Mouse (Mus musculus) embryonic facial prominence, embryonic 14.5 days (tissue): ENCODE data around the gene Hic1. TPM values are rescaled to one million over a fixed set of nuclear protein-coding genes. Genes with fewer than 3 reads are reported as not detected.

ENCODE experiments used
- ATAC-seq: fragments of 200-750 bp; cut with Nextera tagmentation; 2 replicates; pipeline ENCODE4 v1.8.0; 2017; ENCODE audit warnings: low read depth, moderate number of reproducible peaks, moderate TSS enrichment
- DNase-seq: peaks from one replicate; pipeline ENCODE4 v3.0.0-alpha.2; 2015; ENCODE audit warnings: low spot score
- H3K27ac ChIP-seq: fragments of 300-500 bp; sonication (generic); replicated peaks from 2 replicates; pipeline ENCODE4 v1.5.1; 2014; ENCODE audit warnings: low read depth, mild to moderate bottlenecking, low read length, moderate library complexity
- H3K27me3 ChIP-seq: fragments of 300-500 bp; sonication (generic); replicated peaks from 2 replicates; pipeline ENCODE4 v1.6.1; 2014; ENCODE audit warnings: low read length; ENCODE audit not compliant: control insufficient read depth, insufficient read depth
- H3K36me3 ChIP-seq: fragments of 300-500 bp; sonication (generic); 2 replicates; pipeline ENCODE4 v1.6.1; 2014; ENCODE audit warnings: low read length, mixed read lengths; ENCODE audit not compliant: control insufficient read depth, insufficient read depth
- H3K4me1 ChIP-seq: fragments of 300-500 bp; sonication (generic); 2 replicates; pipeline ENCODE4 v1.6.1; 2014; ENCODE audit warnings: antibody characterized with exemption, low read length; ENCODE audit not compliant: control insufficient read depth, insufficient read depth
- H3K4me2 ChIP-seq: fragments of 300-500 bp; sonication (generic); 2 replicates; pipeline ENCODE4 v1.6.1; 2014; ENCODE audit warnings: low read depth, mild to moderate bottlenecking, low read length, moderate library complexity, mixed read lengths
- H3K4me3 ChIP-seq: fragments of 300-500 bp; sonication (generic); 2 replicates; pipeline ENCODE4 v1.5.1; 2014; ENCODE audit warnings: low read depth, mild to moderate bottlenecking, low read length
- H3K9ac ChIP-seq: fragments of 300-500 bp; sonication (generic); 2 replicates; pipeline ENCODE4 v1.6.1; 2014; ENCODE audit warnings: low read depth, mild to moderate bottlenecking, low read length, moderate library complexity, mixed read lengths
- H3K9me3 ChIP-seq: fragments of 300-500 bp; sonication (generic); 2 replicates; pipeline ENCODE4 v1.6.1; 2016; ENCODE audit warnings: low read length; ENCODE audit not compliant: control insufficient read depth
- WGBS: fragments of 180-500 bp; shearing (Covaris S2); extraction: QIAGEN DNeasy Blood & Tissue Kit; methylation state at CpG from one replicate; pipeline ENCODE4 v1.1.7; 2014; 5-methylcytosine and 5-hydroxymethylcytosine counted together
- polyA plus RNA-seq: library from polyadenylated mRNA; unstranded; fragments of >200 nt; fragmentation: Nextera tagmentation; extraction: Ambion mirVana; gene quantifications from 2 replicates; pipeline ENCODE4 v1.2.1, GENCODE M21; 2014

Gene Hic1
- polyA plus RNA-seq, 1 experiment from 2014 or later, result 13.1 TPM

DNA sequence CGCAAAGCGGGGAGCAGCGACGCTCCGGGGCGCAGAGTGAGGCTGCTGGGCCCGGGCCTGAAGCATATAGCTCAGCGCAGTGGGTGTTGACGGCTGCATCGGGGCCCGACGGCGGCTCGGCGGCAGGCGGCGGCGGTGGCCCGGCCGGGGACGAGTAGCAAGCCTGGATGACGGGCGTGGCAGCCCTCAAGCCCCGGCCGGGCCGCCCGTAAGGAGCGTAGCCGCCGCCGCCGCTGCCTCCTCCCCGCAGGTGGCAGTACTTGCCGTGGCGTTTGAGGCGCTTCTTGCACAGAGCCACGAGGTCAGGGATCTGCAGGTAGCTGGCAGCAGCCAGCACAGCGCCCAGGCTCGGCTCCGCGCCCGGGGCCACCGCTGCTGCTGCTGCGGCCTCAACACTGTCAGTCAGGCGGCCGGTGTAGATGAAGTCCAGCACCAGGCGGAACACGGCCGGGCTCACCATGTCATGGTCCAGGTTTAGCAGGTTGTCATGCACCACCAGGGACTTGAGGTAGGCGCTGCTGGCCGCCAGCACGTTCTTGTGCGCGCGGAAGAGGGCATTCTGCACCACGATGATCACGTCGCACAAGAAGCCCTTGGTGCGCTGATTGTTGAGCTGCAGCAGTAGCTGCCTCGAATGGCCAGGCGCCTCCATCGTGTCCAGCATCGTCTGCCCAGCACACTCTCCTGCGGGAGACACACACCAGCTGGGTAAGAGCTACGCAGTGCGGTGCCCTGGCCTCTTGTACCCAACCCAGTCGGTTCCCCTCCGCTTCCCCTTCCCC lies 2.3 kb downstream of the Hic1 start:
- H3K4me1 ChIP-seq, result peaks cover 23% of the 10 kb centered on the region; the same call in 1 of the 2 replicates
- WGBS, result 6% methylated on average over 37 of the region's 68 CpGs
- H3K4me2 ChIP-seq, result peak overlapping the region; percentile 93
- H3K36me3 ChIP-seq, result peaks cover 55% of the 10 kb centered on the region
- DNase-seq (peak; percentile 26), ATAC-seq (no peak)
- H3K9ac ChIP-seq, result peak overlapping the region; percentile 78
- peak overlapping the region; percentile 82 for H3K27ac ChIP-seq
- peaks cover 87% of the 10 kb centered on the region for H3K27me3 ChIP-seq
- H3K9me3 ChIP-seq, result no peaks in the 10 kb centered on the region
- peak overlapping the region; percentile 69 for H3K4me3 ChIP-seq

GRCm38 (mm10) chr11:75166193-75166842 lies 3.0 kb downstream of the Hic1 start:
- WGBS, result 6% methylated on average over 28 of the region's 55 CpGs
- Histone ChIP-seq H3K9me3 (no peaks in the 10 kb centered on the region), H3K27me3 (peaks cover 80% of the 10 kb centered on the region), H3K4me2 (peak overlapping the region; percentile 93), H3K27ac (peak overlapping the region; percentile 82), H3K36me3 (peaks cover 62% of the 10 kb centered on the region), H3K4me3 (peak overlapping the region; percentile 69), H3K9ac (peak overlapping the region; percentile 78), H3K4me1 (peaks cover 22% of the 10 kb centered on the region; the same call in 1 of the 2 replicates)
- no peak for DNase-seq
- ATAC-seq, result no peak

DNA sequence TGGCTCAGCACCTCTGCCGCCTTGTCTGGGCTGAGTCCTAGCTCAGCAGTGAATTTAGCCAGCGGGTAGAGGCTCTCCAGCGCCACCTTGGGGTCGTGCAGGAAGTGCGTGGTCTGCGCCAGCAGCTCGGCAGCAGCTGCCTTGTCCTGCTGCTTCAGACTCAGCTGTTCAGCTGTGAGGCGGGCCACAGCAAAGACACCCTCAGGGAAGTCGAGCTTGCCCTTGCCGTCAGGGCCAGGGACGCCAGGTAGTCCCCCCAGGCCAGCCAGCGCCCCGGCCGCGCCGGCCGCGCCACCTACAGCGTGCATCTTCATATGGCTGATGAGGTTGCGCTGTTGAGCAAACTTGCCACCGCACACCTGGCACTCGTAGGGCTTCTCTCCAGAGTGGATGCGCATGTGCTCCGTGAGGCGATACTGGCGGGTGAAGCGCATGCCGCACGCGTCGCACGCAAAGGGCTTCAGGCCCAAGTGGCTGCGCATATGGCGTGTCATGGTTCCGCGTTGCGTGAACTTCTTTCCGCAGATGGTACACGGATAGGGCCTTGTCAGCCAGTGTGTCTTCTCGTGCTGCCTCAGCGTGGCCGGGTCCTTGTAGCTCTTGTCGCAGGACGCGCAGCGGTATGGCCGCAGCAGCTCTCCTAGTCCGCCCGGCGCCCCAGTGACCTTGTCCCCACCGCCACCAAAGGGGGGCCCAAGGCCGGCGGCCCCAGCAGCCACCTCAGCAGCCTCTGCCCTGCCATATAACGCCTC lies 3.7 kb downstream of the Hic1 start:
- WGBS, result 11% methylated on average over 40 of the region's 54 CpGs
- Histone ChIP-seq H3K4me3 (peak overlapping the region; percentile 69), H3K9me3 (no peaks in the 10 kb centered on the region), H3K36me3 (peaks cover 62% of the 10 kb centered on the region), H3K4me1 (peaks cover 22% of the 10 kb centered on the region; the same call in 1 of the 2 replicates), H3K9ac (peak overlapping the region; percentile 78), H3K27ac (peak overlapping the region; percentile 82), H3K27me3 (peaks cover 73% of the 10 kb centered on the region), H3K4me2 (peak overlapping the region; percentile 93)
- peak; percentile 60 for DNase-seq
- no peak for ATAC-seq

GRCm38 (mm10) chr11:75164750-75165149 lies 4.6 kb downstream of the Hic1 start:
- WGBS, result 23% methylated on average over 14 of the region's 15 CpGs
- Histone ChIP-seq H3K27me3 (peaks cover 65% of the 10 kb centered on the region), H3K27ac (peak overlapping the region; percentile 82), H3K9me3 (no peaks in the 10 kb centered on the region), H3K9ac (peak overlapping the region; percentile 78), H3K36me3 (peaks cover 67% of the 10 kb centered on the region), H3K4me1 (peaks cover 17% of the 10 kb centered on the region; the same call in 1 of the 2 replicates), H3K4me2 (peak overlapping the region; percentile 93), H3K4me3 (peak overlapping the region; percentile 69)
- ATAC-seq (no peak), DNase-seq (no peak)

DNA sequence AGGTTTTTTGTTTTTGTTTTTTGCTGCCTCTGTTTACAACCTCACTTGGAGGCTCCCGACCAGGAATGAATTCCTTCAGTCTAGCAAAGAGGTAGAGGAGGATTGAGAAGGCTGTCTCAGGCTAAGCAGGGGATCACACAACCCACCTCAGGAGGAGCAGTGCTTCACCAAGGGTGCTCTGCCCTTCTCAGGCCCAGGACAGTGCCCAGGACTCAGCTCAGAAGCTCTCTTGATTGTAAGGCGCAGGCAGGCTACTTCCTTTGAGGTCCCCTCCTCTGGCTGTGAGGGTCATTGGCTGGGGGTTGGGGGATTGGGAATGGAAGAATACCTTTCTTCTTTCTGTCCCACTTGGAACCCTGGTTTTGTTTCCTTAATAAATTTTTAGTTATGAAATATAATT lies 5.3 kb downstream of the Hic1 start:
- H3K4me2 ChIP-seq, result peak overlapping the region; percentile 93
- ATAC-seq, result no peak
- WGBS, result 62% methylated on average over 2 of the region's 2 CpGs
- no peaks in the 10 kb centered on the region for H3K9me3 ChIP-seq
- H3K27ac ChIP-seq, result peak overlapping the region; percentile 45
- peak overlapping the region; percentile 78 for H3K9ac ChIP-seq
- peak overlapping the region; percentile 69 for H3K4me3 ChIP-seq
- peaks cover 58% of the 10 kb centered on the region for H3K27me3 ChIP-seq
- DNase-seq, result no peak
- peaks cover 15% of the 10 kb centered on the region; the same call in 1 of the 2 replicates for H3K4me1 ChIP-seq
- H3K36me3 ChIP-seq, result peaks cover 73% of the 10 kb centered on the region

- no peak for ATAC-seq
- Histone ChIP-seq H3K36me3 (peaks cover 73% of the 10 kb centered on the region), H3K4me3 (no peak overlapping the region), H3K4me1 (peaks cover 14% of the 10 kb centered on the region; the same call in 1 of the 2 replicates), H3K27ac (peak overlapping the region; percentile 46), H3K9ac (peak overlapping the region; percentile 78; the same call in 1 of the 2 replicates), H3K9me3 (no peaks in the 10 kb centered on the region), H3K27me3 (peaks cover 51% of the 10 kb centered on the region), H3K4me2 (peak overlapping the region; percentile 93; the same call in 1 of the 2 replicates)
- WGBS, result 75% methylated on average over 6 of the region's 6 CpGs
- no peak for DNase-seq
Observed at GRCm38 (mm10) chr11:75163379-75163778, 5.9 kb downstream of the Hic1 start.

DNA sequence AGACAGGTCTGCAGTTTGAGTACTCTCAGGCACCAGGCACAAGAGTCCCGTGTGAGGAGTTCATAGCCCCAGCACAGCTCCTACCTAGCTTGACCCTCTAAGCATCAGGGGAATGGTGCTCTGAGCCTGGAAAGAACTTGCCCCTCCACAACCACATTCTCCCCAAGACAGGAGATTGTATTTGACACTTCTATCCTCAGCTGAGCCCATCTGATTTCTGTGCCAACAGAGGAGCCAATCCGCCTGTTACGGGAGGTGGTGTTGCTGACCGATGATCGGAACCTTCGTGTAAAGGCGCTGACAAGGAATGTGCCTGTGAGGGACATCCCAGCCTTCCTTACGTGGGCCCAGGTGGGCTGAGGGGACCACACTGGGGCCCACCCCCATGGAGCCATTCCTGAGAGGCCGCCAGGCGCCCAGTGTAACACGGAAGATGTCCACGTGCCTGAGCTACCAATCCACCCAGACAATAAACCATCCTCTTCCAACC lies 6.7 kb downstream of the Hic1 start:
- H3K9me3 ChIP-seq, result no peaks in the 10 kb centered on the region
- H3K27me3 ChIP-seq, result peaks cover 44% of the 10 kb centered on the region
- H3K4me3 ChIP-seq, result no peak overlapping the region
- H3K4me2 ChIP-seq, result peak overlapping the region; percentile 93; the same call in 1 of the 2 replicates
- 84% methylated on average over 12 of the region's 12 CpGs for WGBS
- H3K27ac ChIP-seq, result peak overlapping the region; percentile 46; the same call in 1 of the 2 replicates
- no peak for DNase-seq
- no peak overlapping the region for H3K9ac ChIP-seq
- peaks cover 73% of the 10 kb centered on the region for H3K36me3 ChIP-seq
- H3K4me1 ChIP-seq, result peaks cover 8% of the 10 kb centered on the region; the same call in 1 of the 2 replicates
- no peak for ATAC-seq
